Mouse (Mus musculus) liver, postnatal 0 days (tissue): Measurements from ENCODE around the gene Retreg3.

ENCODE experiments used
- CTCF ChIP-seq: sonication (generic); IDR thresholded peaks from 2 replicates; pipeline ENCODE4 v1.5.1; 2016; ENCODE audit warnings: antibody characterized with exemption, low read depth
- EP300 ChIP-seq: IDR thresholded peaks from 2 replicates; pipeline ENCODE4 v1.6.1; 2016; ENCODE audit warnings: antibody characterized with exemption, low read depth, mild to moderate bottlenecking

- TF ChIP-seq CTCF (no peak), EP300 (no peak)
These were observed 22.7 kb upstream of the Retreg3 start for GRCm38 (mm10) chr11:101142215-101142967.
